Mouse (Mus musculus): ENCODE data around the gene Stpg4.
A peak's percentile ranks its signal among the peaks of the same experiment; 100 is the strongest.

The Stpg4 gene

DNA sequence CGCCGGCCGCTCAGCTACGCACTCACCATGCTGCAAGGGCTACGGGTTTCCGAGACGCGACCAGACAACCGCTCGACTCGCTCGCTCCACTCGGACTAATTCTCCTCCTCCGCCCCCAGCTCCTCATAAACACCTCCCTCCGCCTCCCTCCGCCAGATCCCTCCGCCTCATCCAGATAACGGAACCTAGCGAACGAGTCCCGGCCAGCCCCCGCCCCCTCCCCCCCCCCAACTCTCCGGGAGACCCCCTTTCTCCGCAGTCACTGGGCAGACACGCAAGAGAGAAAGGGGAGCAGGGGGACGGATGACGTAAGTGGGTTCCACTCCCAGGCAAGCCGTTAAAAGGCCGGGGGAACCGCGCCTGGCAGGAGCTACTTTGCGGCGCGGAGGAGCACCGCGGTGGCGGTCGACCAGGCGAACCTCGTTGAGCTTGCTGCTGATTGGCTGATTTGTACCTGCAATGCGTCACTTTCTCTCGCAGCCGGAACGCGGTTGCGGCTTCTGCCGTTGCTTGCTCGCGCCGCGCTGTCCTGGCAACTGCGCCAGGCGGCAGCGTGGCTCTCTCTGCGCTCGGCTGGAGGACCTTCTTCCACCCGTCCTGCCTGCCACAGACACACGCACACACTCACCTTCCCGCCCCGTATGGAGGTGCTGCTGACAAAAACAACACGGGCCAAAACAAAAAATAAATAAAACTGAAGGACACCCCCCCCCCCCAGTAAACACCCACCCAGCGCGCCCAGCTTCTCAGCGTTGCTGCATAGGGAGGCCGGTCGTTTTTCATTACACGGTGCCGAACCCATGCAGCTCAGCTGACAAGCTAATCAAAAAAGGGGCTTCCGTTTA, 19.4 kb upstream of the Stpg4 start, which contains the start of gene Calm2:
Gene Calm2, minus strand, starts transcription at position 169 of the 845 bp plus-strand sequence.
- peak; percentile 98 for DNase-seq (ENCODE audit: low spot score)

DNA sequence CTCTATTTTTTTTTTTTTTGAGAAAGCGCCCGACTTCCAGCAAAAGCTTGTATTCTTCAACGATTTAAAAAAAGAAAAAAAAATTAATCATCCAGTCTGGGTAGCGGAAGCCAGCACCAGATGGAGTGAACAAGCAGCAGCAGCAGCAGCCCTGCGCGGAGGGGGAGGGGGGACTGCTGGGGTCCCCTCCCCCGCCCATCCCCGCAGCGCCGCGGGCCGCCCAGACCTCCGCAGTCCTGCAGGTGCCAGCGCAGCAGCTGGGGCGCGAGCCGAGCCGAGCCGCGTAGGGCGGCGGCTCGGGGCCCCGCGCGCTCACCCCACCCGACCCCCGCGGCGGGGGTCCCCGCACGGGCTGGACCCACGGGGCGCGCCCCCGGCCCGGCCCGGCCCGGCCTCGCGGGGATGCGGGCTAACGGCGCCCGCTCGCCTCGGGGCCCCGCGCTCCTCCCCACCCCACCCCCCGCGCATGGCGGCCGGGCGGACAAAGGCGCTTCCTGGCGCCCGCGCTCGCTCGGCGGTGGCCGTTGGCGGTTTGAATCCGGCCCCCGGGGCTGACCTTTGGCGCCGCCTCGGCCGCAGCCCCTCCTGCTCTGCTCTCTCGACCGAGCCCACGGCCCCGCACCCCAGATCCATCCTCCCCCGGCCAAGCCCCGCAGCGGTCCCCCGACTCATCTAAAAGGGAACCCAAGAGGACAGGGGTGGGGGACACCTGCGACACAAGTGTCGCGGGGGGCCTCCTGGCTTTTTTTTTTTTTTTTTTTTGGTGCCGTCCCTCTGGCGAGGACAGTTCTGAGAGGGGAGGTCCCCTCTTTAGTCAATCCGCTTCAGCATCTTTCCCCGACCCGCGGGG, 18.6 kb upstream of the Stpg4 start:
- DNase-seq (ENCODE audit: low spot score) = peak; percentile 75

DNA sequence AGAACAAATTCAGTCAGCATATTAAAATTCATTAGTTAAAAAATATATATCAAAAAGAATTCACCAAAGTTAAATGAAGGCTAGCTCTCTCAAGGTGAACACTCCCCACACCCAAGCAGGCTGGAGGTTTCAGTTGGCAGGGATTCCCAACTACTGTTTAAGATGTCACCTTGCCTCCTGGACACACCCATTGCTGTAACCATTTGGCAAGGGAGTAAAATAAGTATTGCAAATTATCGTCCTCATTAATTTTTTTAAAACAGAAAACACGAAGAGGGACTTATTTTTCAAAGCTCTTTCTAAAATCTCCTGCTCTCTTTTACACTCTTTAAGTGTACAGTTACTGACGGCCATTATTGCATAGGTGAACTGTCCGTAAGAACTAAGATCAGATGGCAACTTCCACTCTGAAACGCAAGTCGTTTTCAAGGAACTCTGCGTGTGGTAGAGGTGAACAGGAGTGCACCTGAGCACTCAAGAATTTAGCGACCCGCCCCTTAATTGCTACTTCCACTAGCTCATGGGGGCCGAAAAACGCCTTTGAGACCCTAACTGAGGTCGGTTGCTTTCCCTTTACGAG, 17.9 kb upstream of the Stpg4 start:
- no peak for DNase-seq (ENCODE audit: low spot score)

DNA sequence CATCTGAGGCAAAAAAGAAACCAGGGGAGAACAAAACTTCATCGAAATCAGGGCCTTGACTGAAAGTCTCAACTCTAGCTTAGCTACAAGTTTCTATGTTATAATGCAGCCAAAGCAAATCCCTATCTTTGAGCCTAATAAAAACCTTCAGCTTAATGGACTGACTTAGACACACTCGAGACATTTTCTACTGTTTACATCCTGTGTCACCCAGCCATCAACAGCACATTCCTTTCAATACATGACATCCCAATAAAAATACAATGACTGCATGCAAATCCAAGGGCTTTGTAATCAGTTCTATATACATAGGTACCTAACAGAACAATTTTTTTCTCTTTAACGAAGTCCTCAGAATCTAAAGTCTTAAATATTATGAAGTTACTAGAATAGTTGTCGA, 17.2 kb upstream of the Stpg4 start:
- no peak for DNase-seq (ENCODE audit: low spot score)

DNA sequence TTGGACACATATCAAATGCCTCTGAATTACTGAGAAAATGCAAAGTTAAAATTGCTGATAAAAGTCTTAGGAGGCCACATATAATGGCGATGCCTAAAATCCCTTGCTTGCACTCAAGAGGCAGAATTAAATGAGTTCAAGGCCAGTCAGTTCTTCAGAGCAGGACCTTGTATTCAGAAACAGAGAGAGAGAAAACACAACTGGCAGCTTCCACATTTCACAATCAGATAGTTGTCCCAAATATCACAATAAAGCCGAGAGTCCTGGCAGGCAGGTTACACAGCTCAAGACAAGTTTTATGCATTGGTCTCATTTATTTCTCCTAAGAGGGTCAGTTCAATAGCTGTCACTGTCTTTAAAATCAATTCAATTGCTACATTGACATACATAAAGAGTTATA, 14.0 kb upstream of the Stpg4 start:
- no peak for DNase-seq (ENCODE audit: low spot score)

DNA sequence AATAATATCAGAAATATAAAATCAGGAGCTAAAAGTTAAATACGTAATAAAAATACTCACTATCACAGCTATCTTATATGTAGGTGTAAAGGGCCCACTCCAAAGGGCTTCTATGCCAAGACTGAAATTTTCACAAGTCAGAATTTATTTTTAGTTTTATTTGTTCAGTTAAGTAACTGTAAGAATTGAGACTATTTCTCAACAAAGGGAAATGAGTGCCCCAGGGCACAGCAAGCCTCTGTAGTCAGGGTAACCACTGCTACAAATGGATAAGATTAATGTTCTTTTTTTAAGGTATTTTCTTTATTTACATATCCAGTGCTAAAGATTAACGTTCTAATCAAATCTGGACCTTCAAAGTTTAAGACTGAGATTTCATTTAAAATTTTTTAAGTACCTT, 11.9 kb upstream of the Stpg4 start:
- no peak for DNase-seq (ENCODE audit: low spot score)

DNA sequence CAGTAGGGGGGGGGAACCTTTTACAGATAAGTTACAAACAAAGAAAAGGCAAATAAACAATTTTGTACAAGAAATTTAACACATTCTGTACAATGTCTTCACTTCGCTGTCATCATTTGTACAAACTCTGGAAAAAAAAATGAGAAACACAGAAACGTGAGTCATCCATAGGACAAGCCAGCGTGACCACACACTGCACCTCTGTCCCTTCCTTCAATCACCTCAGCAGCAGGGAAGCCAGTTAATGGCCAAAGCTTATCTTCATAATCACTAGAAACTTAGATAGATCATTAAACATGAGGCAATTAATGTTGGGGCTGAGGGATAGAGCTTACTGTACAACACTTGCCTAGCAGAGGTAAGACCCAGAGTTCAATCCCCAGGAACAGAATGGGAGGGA, 6.4 kb upstream of the Stpg4 start:
- no peak for DNase-seq (ENCODE audit: low spot score)

DNA sequence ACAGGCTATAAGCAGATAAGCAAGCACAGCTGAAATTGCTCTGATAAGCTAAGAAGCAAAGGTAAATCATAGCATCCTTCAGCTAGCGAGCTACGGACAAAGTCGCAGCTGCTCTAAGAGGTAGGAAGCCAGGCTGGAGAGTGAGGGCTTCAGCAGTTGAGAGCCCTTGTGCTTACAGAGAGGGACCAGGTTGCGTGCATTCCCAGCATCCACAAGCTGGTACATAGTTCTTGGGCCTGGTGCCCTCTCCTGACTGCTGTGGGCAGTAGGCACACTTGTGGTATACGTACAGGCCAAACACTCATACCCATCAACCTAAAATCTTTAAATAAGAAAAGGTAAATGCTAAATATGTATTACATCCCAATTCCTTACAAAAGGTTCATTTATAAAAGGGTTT, 5.2 kb upstream of the Stpg4 start:
- DNase-seq (ENCODE audit: low spot score) = no peak

DNA sequence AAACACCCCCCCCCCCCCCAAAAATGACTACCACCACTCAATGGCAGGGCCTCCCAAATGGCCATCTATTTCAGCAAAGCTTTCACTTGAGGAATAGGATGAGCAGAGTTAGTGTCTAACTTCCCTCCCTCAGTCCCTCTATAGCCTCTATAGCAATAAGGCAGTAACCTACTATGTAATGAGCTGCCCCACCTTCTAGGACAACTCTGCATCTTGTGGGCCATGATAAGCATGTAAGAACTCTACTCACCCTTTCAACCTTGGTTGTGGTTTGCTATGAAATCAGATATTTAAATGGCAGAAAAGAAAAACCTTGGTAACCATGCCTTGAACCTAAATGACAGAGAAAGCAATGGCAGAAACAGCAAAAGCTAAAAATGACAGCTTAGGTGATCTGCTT, 4.8 kb upstream of the Stpg4 start:
- no peak for DNase-seq (ENCODE audit: low spot score)

DNA sequence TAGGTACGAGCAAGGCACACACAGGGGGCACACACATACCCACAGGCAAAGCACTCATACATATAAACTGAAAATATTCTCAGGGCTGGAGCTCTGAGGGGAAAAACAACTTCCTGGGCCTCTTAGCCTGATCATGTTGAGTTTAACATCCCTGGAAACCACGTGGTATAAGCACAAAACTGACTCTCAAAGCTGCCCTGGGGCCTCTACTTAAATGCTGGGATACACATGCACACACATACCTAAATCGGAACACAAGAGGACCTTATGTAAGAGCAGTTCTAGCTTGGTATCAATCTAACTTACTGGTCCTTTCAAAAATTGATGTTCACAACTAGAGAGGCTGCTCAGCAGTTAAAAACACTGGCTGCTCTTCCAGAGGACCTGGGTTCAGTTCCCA, 1.9 kb upstream of the Stpg4 start:
- DNase-seq (ENCODE audit: low spot score) = no peak

DNA sequence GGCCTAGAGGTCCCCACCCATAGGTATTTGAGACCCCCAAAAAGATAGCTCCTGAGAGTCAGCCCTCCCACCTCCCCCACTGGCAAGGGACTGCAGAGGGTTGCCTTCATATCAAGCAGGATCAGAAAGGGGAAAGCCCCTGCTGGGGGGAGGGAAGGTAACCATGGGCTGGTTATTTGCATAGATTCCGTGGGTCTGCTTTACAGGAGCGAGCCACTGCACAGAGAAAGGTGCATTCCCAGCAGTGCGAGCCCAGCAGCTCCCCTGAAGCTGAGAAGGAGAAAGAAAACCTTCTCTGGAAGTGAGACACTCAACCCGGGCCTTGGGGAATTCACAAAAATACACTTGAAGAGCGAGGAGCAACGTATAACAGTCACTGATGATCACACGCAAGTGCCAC, 9.5 kb downstream of the Stpg4 start:
- no peak for DNase-seq (ENCODE audit: low spot score)

DNA sequence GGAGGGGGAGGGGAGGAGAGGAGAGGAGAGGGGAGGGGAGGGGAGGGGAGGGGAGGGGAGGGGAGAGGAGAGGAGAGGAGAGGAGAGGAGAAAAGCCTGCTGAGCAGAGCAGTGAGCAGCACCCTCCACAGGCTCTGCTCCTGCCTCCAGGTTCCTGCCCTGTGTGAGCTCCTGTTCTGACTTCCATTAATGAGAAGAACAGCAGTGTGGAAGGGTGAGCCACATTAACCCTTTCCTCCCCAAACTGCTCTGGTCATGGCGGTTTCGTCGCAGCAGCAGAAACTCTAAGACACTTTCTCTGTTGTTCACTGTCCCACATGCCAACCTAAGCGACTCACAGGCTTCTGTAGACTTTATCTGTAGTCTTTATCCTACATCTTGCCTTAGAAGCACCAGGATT, 20.9 kb downstream of the Stpg4 start:
- no peak for DNase-seq (ENCODE audit: low spot score)

DNA sequence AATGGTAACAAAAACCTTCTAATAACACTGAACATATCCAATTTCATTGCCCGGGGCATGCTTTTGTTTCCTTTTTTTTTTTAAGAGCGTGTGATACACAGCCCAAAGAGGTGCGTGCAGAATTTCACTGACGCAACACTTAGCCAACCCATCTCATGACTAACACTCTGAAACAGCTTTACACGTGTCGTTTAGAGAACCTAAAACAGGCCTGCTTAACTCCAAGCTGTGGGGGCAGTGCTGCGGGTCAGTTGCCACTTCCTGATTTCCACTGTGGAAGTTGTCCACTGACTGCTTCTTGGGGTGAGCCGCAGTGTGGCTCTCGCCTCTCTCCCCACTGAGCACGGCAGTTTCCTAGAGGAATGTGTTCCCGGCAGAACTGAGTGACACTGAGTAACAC, 22.0 kb downstream of the Stpg4 start:
- no peak for DNase-seq (ENCODE audit: low spot score)

DNA sequence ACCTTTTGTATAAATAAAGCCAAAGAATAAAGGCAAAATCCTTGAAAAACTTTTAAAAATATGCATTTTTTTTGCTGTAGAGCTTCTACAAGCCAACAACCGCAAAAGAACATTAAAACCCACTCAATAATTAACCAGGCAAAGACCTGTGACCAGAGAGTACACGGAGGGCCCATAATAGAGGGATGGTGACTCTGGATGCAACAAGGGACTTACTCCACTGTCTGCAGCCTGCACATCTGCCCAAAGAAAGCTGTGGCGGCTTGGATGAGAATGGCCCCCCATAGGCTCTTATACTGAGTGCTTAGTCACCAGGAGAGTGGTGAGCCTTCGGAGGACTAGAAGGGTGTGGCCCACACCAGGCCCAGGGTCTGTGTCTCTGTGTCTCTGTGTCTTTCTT, 24.1 kb downstream of the Stpg4 start:
- no peak for DNase-seq (ENCODE audit: low spot score)

DNA sequence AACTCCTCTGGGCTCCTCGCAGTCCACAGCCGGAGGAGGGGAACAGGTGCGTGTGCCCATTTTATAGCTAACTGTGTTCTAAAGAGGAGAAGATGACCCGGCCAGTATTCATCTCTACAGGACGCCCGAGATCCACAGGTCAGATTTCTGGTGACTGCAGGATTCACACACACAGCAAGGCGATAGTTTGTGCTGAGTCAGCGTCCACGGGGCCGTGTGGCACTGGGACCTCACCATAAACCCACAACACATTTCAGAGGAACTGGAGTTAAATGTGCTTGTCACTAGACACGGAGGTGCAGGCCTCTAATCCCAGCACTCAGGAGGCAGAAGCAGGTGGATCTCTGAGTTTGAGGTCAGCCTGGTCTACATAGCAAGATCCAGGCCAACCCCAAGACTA, 25.1 kb downstream of the Stpg4 start:
- DNase-seq (ENCODE audit: low spot score) = no peak

DNA sequence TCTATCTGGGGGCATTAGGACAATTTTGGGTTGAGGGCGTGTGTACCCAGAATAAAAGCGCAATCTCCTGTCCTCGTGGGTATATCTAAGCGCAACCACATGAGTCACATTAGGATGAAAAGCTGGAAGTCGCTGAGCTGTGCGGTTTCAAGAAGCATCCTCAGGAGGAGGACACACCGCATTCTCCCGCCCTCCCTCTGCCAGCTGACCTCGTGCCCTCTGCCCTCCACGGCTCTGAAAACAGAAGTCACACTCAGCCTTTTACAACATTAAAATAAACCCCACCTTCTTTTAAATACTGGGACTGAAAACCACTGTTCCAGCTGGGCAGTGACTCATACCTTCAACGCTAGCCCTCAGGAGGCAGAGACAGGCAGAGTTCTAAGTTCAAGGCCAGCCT, 30.5 kb downstream of the Stpg4 start:
- no peak for DNase-seq (ENCODE audit: low spot score)

DNA sequence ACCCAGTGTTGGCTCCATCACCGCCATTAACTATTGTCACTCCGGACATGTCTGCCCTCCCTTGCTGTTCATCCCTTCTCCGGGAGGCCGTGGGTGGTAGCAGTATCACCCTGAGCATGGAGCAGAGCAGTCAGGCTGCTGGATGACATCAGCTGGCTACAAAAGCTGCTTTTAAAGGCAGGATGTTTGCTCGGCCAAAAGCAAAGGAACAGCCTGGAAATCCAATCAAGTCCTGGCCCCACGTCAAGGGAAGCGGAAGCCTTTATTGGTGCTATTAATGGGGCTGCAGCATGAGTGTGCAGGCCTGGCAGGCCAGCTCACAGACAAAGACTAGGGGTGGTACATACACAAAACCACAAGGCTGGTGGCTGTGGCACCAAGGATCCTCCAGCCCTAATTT, 36.3 kb downstream of the Stpg4 start:
- DNase-seq (ENCODE audit: low spot score) = peak; percentile 72

DNA sequence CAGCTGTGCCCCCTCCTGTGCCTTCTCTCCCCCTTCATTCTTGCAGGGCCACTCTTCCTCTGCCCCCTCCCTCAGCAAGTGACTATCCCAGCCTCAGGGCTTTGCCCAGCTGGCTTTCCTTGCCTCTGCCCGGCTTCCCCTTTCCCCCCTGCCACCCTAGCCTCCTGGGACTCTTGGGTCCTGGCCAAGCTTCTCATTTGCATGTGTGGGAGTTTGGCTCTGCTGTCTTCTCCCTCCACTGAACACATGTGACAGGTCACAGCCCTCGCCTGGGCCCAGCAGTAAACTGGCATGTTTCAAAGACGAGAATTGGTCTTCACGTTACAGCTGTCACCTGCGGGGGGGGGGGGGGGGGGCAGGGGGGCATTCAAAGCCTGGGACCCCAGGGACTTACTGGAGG, 40.5 kb downstream of the Stpg4 start:
- DNase-seq (ENCODE audit: low spot score) = no peak

DNA sequence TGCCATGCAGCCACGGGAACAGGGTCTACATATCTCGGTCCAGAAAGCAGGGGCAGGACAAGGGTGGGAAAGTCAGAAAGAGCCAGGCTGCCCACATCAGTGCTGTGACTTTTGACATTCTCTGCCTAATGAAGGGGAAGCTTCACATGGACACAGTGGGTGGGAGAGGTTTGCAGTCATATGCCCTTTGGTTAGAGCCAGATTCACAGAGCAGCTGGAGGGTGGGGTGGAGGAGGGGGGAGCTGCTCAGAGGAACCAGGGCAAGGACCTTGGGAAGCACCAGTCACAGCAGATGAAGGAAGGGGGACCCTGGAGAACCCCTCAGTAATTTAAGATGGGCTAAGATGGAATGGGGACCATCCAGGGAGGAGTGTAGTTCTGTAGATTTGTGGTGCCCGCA, 41.7 kb downstream of the Stpg4 start:
- DNase-seq (ENCODE audit: low spot score) = no peak

DNA sequence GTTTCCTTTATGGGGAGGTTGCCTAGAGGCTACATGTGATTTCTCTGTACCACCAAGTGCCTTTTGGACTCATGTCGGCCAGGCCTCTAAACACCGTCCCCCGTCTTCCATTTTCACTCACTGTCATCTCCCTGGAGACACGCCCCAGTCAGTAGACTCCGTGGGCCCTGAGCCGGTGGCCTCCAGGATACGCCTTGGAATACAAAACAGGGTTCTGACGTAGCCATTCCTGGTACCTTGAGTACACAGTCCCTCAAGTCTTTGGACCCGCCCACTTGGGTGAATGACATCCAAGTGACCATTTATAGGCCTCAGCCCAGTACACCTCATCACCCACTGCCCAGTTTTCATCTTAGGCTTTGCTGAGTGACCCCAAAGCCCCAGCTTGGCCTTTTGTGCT, 46.9 kb downstream of the Stpg4 start:
- no peak for DNase-seq (ENCODE audit: low spot score)

DNA sequence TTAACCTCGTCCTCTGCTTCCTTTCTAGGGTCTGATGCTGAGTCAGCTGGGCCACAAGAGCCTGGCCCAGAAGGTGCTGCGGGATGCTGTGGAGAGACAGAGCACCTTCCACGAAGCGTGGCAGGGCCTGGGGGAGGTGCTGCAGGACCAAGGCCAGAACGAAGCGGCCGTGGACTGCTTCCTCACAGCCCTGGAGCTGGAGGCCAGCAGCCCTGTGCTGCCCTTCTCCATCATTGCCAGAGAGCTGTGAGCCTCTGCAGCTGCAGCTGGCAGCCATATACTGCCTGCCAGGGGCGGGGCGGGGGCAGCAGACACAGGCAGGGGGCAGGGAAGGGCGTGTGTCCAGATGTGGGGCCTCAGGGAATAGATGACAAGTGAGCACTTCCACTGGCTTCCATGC, 47.7 kb downstream of the Stpg4 start:
- no peak for DNase-seq (ENCODE audit: low spot score)

DNA sequence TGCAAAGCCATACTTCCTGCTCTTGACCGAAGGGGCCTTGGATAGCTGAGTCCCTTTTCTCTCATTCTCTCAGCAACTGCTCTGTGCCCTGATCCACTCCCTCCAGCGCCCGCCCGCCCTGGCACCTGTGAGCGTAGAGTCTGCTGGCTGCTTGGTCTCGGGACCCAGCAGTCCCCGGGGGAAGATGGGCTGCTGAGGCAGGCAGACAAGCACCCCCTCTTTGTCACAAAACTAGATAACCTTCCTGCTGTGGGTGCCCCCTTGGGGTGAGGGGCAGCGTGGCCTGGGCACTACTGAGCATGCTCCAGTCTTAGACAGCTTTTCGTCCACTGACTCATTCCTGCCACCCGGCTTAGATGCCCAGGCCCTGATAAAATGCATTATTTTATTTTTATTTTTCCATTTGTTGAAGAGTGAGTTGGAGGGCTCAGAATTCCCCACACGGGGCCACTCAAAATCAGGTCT, 48.3 kb downstream of the Stpg4 start:
- no peak for DNase-seq (ENCODE audit: low spot score)

All from layer of hippocampus, adult 11-12 months (tissue).